Mouse (Mus musculus) heart, embryonic 14.5 days (tissue): ENCODE measurements at regions not wholly inside any gene's neighbourhood (a gene's known extent, or its start where the extent isn't known, plus 50 kb on each side); places are given as distances from the start of the nearest gene placed in this dataset.
"Not testable (repeated sequence)": the region's sequence is repeated elsewhere in the genome, so short reads cannot be mapped to it uniquely, and the experiment has no call there.

Source experiments
- ATAC-seq: fragments of 200-750 bp; cut with Nextera tagmentation; 2 replicates; pipeline ENCODE4 v1.8.0; 2017; ENCODE audit warnings: low read depth, moderate TSS enrichment; ENCODE audit not compliant: insufficient number of reproducible peaks, insufficient read depth, low FRiP score
- H3K27ac ChIP-seq, 2 experiments: fragments of 200-500 bp in 1 of 2; fragments of 300-500 bp in 1 of 2; sonication (generic) in 1 of 2; replicated peaks in 1 of 2; 2 replicates each; pipeline ENCODE4 v1.5.1; 2012 to 2014; ENCODE audit warnings: low read depth in 2 of 2, low read length in 2 of 2, control low read depth in 1 of 2, mild to moderate bottlenecking in 1 of 2, mixed read lengths in 1 of 2; ENCODE audit not compliant: control insufficient read depth in 1 of 2, insufficient read depth in 1 of 2
- H3K27me3 ChIP-seq: fragments of 300-500 bp; sonication (generic); 2 replicates; pipeline ENCODE4 v1.6.1; 2014; ENCODE audit warnings: mild to moderate bottlenecking, low read length, control low read depth; ENCODE audit not compliant: control insufficient read depth, insufficient read depth
- H3K36me3 ChIP-seq: fragments of 300-500 bp; sonication (generic); 2 replicates; pipeline ENCODE4 v1.6.1; 2014; ENCODE audit warnings: mild to moderate bottlenecking, control low read depth, low read length, mixed read lengths; ENCODE audit not compliant: control insufficient read depth, insufficient read depth
- H3K4me1 ChIP-seq, 2 experiments: fragments of 200-500 bp in 1 of 2; fragments of 300-500 bp in 1 of 2; sonication (generic) in 1 of 2; 2 replicates each; pipeline ENCODE4 v1.6.1; 2012 to 2014; ENCODE audit warnings: low read length in 2 of 2, control low read depth in 1 of 2, mixed read lengths in 1 of 2; ENCODE audit not compliant: control insufficient read depth in 2 of 2, insufficient read depth in 2 of 2
- H3K4me2 ChIP-seq: fragments of 300-500 bp; sonication (generic); 2 replicates; pipeline ENCODE4 v1.6.1; 2014; ENCODE audit warnings: mild to moderate bottlenecking, low read length
- H3K4me3 ChIP-seq, 2 experiments: fragments of 200-500 bp in 1 of 2; fragments of 300-500 bp in 1 of 2; sonication (generic) in 1 of 2; 2 replicates each; pipeline ENCODE4 v1.5.1; 2012 to 2014; ENCODE audit warnings: low read length in 2 of 2, mild to moderate bottlenecking in 2 of 2, control low read depth in 1 of 2, low read depth in 1 of 2, moderate library complexity in 1 of 2; ENCODE audit not compliant: control insufficient read depth in 1 of 2, insufficient read depth in 1 of 2
- H3K9ac ChIP-seq: fragments of 300-500 bp; sonication (generic); 2 replicates; pipeline ENCODE4 v1.6.1; 2014; ENCODE audit warnings: mild to moderate bottlenecking, low read length
- H3K9me3 ChIP-seq: fragments of 300-500 bp; sonication (generic); 2 replicates; pipeline ENCODE4 v1.6.1; 2016; ENCODE audit warnings: low read length, control low read depth; ENCODE audit not compliant: control insufficient read depth
- WGBS: fragments of 180-500 bp; shearing (Covaris S2); extraction: QIAGEN DNeasy Blood & Tissue Kit; methylation state at CpG from one replicate; pipeline ENCODE4 v1.1.7; 2014; 5-methylcytosine and 5-hydroxymethylcytosine counted together

DNA sequence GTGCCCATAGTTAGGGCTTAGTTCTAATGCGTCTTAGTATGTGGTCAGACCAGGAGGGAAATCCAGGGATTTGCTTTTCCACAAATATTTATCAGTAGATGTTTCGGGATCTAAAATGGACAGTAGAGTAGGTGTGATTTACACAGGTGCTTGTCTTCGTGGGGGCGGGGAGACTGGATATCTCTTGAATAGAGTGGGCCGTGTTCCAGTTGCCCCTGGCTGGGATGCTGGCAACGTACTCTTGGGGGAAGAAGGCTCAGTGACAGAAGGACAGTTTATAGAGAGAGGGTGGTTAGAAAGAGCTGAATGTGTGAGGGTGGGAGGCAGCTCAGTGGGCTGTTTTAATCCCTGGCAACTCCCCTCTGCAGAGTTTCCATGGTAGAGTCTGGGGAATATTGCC, 117.4 kb downstream of the Enc1 start:
- no peak for ATAC-seq
- WGBS = 79% methylated on average over 6 of the region's 6 CpGs
- H3K4me1 ChIP-seq = peaks cover 9 to 27% of the 10 kb centered on the region in 2 experiments
- H3K27ac ChIP-seq = no peak overlapping the region
- H3K9me3 ChIP-seq = no peaks in the 10 kb centered on the region
- no peak overlapping the region for H3K4me3 ChIP-seq
- H3K9ac ChIP-seq = no peak overlapping the region
- no peaks in the 10 kb centered on the region for H3K27me3 ChIP-seq
- no peak overlapping the region for H3K4me2 ChIP-seq
- no peaks in the 10 kb centered on the region for H3K36me3 ChIP-seq

DNA sequence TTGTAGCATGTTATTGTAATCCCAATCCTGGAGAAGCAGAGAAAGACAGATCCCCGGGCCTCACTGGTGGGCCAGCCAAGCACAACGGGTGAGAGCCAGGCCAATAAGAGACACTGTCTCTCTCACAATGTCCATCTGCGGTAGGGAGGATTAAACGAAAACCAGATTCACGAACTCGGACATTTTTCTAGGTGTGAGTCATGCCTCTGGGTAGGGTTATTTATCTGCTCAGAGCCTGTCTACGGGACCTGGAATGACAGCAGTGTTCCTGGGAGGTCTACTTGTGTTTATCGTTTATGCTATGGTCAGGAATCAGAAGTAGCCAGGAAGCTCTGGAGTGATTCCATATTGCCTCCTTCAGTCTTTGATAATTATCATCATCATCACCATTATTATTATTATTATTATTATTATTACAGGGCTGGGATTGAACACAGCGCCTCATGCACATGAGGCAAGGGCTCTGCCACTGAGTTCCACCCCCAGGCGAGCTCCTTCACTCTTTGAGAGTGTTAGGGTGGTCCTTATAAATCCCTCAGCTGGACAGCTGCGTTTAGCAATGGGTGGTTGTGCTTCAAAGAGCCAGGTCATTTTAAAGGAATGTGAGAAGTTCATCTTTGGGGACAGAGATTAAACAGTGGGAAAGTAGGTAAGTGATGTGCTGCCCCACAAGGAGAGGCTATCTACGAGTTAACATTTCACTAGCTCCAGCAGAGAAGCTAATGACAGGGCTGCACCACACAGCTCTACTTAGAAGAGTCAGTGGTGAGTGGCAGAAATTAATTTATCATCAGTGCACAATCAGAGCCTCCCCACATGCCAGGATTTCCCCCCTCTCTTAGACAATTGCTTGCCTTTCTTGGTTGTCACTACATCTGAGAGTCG, 116.3 kb downstream of the Enc1 start:
- H3K36me3 ChIP-seq = no peaks in the 10 kb centered on the region
- no peak overlapping the region for H3K4me3 ChIP-seq
- no peak for ATAC-seq
- H3K4me2 ChIP-seq = no peak overlapping the region
- H3K27me3 ChIP-seq = no peaks in the 10 kb centered on the region
- no peaks in the 10 kb centered on the region for H3K9me3 ChIP-seq
- 33% methylated on average over 13 of the region's 13 CpGs for WGBS
- peaks cover 8 to 20% of the 10 kb centered on the region in 2 experiments; a peak in 3 of 4 replicates for H3K4me1 ChIP-seq
- H3K9ac ChIP-seq = no peak overlapping the region
- no peak overlapping the region for H3K27ac ChIP-seq

DNA sequence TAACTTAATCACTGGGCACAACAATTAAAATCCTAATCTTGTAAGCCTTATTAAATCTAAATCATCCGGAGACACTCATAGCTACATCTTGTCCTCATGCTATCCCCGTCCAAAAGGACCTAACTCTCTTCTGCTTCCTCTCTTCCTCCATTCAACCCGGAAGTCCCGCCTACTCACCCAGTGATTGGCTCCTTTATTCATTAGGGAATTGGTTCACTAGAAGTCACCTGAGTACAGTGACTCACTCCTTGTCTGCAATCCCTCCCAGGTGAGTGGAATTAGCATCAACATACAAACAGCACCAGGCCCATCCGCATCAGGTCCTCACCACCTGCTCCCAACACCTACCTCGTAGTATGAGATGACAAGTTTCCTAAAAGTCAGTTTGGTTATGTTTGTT, 114.5 kb downstream of the Enc1 start:
- not testable (repeated sequence) for H3K4me3 ChIP-seq, H3K9ac ChIP-seq, ATAC-seq, H3K9me3 ChIP-seq, H3K36me3 ChIP-seq, H3K27me3 ChIP-seq, H3K4me2 ChIP-seq, H3K27ac ChIP-seq
- WGBS = 96% methylated on average over 6 of the region's 6 CpGs
- H3K4me1 ChIP-seq = peaks cover 6 to 13% of the 10 kb centered on the region in 2 experiments; a peak in 2 of 4 replicates

DNA sequence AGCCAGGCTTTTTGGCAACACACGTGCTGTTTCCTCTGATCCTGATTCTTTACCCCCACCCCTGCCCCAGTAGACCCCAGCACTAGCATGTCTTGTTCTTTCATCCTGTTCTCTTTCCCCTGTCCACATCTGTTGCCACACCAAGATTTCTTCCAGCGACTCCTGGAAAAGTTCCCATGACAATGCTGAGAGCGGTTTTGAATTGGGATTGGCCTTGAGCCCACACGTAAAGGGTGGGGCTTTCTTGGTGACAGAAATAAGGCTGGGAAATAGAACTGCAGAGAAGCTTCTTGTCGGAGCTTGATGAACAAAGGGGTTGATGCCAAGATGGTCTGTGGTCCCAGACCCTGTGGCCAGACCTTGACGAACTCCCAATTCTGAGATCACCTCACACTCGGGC, 106.8 kb downstream of the Enc1 start:
- WGBS = 65% methylated on average over 7 of the region's 7 CpGs
- H3K27me3 ChIP-seq = no peaks in the 10 kb centered on the region
- ATAC-seq = no peak
- no peak overlapping the region for H3K9ac ChIP-seq
- H3K4me3 ChIP-seq = no peak overlapping the region
- no peaks in the 10 kb centered on the region for H3K9me3 ChIP-seq
- no peak overlapping the region for H3K27ac ChIP-seq
- no peak overlapping the region for H3K4me2 ChIP-seq
- no peaks in the 10 kb centered on the region for H3K36me3 ChIP-seq
- no peaks in the 10 kb centered on the region; a peak in 1 of 4 replicates for H3K4me1 ChIP-seq

DNA sequence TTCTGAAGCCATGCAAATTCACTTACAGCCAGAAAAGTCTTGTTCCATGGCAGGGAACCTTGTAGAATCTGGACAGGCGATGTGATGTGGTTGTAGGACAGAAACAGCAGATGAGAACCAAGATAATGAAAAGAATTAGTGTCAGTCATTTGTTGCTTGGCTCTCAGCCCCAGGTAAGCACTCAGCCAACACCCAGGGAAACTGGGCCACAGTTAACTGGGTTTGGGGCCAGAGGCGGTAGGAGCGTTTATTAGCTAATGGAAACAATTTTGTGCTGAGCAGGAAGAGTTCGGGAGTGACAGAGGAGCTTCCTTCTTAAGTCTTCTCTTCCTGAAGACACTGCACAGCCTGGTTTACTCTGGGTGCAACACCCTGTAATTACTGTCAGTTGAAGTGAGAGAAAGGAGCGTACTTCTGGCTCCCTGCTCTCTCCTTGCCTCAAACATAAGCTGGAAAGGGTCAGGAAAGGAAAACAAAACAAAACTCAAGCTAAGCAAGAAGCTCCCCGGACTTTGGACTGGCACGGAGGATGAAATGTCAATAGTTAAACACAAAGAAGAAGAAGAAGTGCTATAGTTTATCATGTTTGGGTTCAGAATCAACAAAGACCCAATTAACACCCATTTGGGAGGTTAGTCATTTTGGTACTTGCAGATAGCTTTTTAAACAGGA, 100.4 kb downstream of the Enc1 start:
- Histone ChIP-seq H3K4me2 (no peak overlapping the region), H3K9ac (no peak overlapping the region), H3K4me3 (no peak overlapping the region), H3K9me3 (no peaks in the 10 kb centered on the region), H3K27ac (no peak overlapping the region), H3K36me3 (no peaks in the 10 kb centered on the region), H3K27me3 (no peaks in the 10 kb centered on the region), H3K4me1 (no peaks in the 10 kb centered on the region; a peak in 1 of 4 replicates)
- WGBS = 58% methylated on average over 7 of the region's 7 CpGs
- ATAC-seq = no peak

DNA sequence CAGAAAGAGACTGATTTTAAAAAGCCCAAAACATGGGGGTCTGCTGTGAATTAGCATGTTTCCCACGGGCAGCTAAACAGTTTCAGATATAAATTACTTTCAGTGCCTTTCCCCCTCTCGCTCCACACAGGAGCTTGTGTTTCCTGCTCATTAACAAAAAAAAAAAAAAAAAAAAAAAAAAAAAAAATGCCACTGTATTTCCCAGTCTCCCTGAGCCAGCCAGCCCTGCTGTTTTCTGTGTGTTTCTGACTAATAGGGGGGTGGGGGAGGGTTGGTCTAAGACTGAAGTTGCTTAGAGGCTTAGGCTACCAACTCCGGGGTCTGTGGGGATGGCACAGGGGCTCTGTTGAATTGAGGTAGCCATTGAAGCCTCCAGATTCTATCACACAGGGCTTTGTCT, 97.0 kb downstream of the Enc1 start:
- Histone ChIP-seq H3K27me3 (no peaks in the 10 kb centered on the region), H3K9ac (no peak overlapping the region), H3K4me2 (no peak overlapping the region), H3K4me3 (no peak overlapping the region), H3K27ac (no peak overlapping the region), H3K9me3 (no peaks in the 10 kb centered on the region), H3K36me3 (no peaks in the 10 kb centered on the region), H3K4me1 (no peaks in the 10 kb centered on the region; a peak in 2 of 4 replicates)
- WGBS = 60% methylated on average over 3 of the region's 3 CpGs
- ATAC-seq = no peak

DNA sequence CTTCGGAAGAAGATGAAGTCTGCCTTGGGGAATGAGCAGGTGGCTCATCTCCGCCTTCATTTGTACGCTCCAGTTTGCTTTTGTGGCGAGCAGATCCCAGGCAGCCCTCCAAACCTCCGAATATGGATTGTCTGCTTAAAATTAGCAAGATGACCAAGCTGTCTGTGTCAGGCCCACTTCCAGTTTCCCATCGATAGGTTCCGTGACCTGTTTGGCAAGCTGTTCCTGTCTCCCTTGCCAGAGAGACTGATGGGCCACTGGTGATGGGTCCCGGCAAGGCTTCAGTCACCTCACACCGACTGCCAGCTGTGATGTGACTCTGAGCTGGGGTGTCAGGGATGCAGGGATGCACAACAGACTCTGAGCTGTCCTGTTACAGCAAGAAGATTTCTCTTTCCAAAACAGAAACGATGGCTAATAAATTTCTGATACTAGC, 96.4 kb downstream of the Enc1 start:
- no peaks in the 10 kb centered on the region for H3K36me3 ChIP-seq
- no peaks in the 10 kb centered on the region for H3K27me3 ChIP-seq
- H3K4me1 ChIP-seq = no peaks in the 10 kb centered on the region; a peak in 2 of 4 replicates
- H3K9ac ChIP-seq = no peak overlapping the region
- 79% methylated on average over 10 of the region's 10 CpGs for WGBS
- no peak overlapping the region for H3K27ac ChIP-seq
- H3K4me2 ChIP-seq = no peak overlapping the region
- no peaks in the 10 kb centered on the region for H3K9me3 ChIP-seq
- H3K4me3 ChIP-seq = no peak overlapping the region
- no peak for ATAC-seq
